Mouse (Mus musculus) hindbrain, embryonic 11.5 days (tissue): ENCODE measurements around the gene Bbs9. TPM values are rescaled to one million over a fixed set of nuclear protein-coding genes. Genes with fewer than 3 reads are reported as not detected.

Experiments used
- ATAC-seq: fragments of 200-750 bp; cut with Nextera tagmentation; 2 replicates; pipeline ENCODE4 v1.8.0; 2017; ENCODE audit warnings: mild to moderate bottlenecking, moderate TSS enrichment, moderate library complexity; ENCODE audit not compliant: low FRiP score
- DNase-seq: peaks from one replicate; pipeline ENCODE4 v3.0.0-alpha.2; 2015; ENCODE audit warnings: low spot score
- H3K27ac ChIP-seq: fragments of 300-500 bp; sonication (generic); 2 replicates; pipeline ENCODE4 v1.5.1; 2014; ENCODE audit warnings: mild to moderate bottlenecking, low read depth, low read length
- H3K27me3 ChIP-seq: fragments of 300-500 bp; sonication (generic); 2 replicates; pipeline ENCODE4 v1.6.1; 2014; ENCODE audit warnings: mild to moderate bottlenecking, low read length, moderate library complexity, mixed read lengths; ENCODE audit not compliant: control insufficient read depth, insufficient read depth
- H3K36me3 ChIP-seq: fragments of 300-500 bp; sonication (generic); 2 replicates; pipeline ENCODE4 v1.6.1; 2014; ENCODE audit warnings: mild to moderate bottlenecking, low read length, moderate library complexity, mixed read lengths; ENCODE audit not compliant: control insufficient read depth, insufficient read depth
- H3K4me1 ChIP-seq: fragments of 300-500 bp; sonication (generic); replicated peaks from 2 replicates; pipeline ENCODE4 v1.6.1; 2014; ENCODE audit warnings: low read length, mixed read lengths; ENCODE audit not compliant: control insufficient read depth, insufficient read depth
- H3K4me2 ChIP-seq: fragments of 300-500 bp; sonication (generic); replicated peaks from 2 replicates; pipeline ENCODE4 v1.6.1; 2014; ENCODE audit warnings: mild to moderate bottlenecking, low read depth, low read length
- H3K4me3 ChIP-seq: fragments of 300-500 bp; sonication (generic); 2 replicates; pipeline ENCODE4 v1.5.1; 2014; ENCODE audit warnings: low read depth, low read length
- H3K9ac ChIP-seq: fragments of 300-500 bp; sonication (generic); 2 replicates; pipeline ENCODE4 v1.6.1; 2014; ENCODE audit warnings: low read depth, low read length
- H3K9me3 ChIP-seq: fragments of 300-500 bp; sonication (generic); 2 replicates; pipeline ENCODE4 v1.6.1; 2016; ENCODE audit warnings: low read length; ENCODE audit not compliant: control insufficient read depth
- WGBS: fragments of 180-500 bp; shearing (Covaris S2); extraction: QIAGEN DNeasy Blood & Tissue Kit; methylation state at CpG from one replicate; pipeline ENCODE4 v1.1.7; 2014; 5-methylcytosine and 5-hydroxymethylcytosine counted together
- polyA plus RNA-seq: library from polyadenylated mRNA; unstranded; fragments of >200 nt; fragmentation: Nextera tagmentation; extraction: Ambion mirVana; gene quantifications from 2 replicates; pipeline ENCODE4 v1.2.1, GENCODE M21; 2014

Bbs9 gene
- polyA plus RNA-seq, 1 experiment from 2014 or later = 16.9 TPM

GRCm38 (mm10) chr9:22788423-22788822, 312.9 kb downstream of the Bbs9 start:
- no peaks in the 10 kb centered on the region for H3K9me3 ChIP-seq
- no peak overlapping the region for H3K4me2 ChIP-seq
- no peaks in the 10 kb centered on the region for H3K4me1 ChIP-seq
- no peaks in the 10 kb centered on the region for H3K36me3 ChIP-seq
- H3K27ac ChIP-seq = no peak overlapping the region
- no peak for ATAC-seq
- DNase-seq = no peak
- H3K4me3 ChIP-seq = no peak overlapping the region
- no peaks in the 10 kb centered on the region for H3K27me3 ChIP-seq
- 92% methylated on average over 4 of the region's 4 CpGs for WGBS
- H3K9ac ChIP-seq = no peak overlapping the region

DNA sequence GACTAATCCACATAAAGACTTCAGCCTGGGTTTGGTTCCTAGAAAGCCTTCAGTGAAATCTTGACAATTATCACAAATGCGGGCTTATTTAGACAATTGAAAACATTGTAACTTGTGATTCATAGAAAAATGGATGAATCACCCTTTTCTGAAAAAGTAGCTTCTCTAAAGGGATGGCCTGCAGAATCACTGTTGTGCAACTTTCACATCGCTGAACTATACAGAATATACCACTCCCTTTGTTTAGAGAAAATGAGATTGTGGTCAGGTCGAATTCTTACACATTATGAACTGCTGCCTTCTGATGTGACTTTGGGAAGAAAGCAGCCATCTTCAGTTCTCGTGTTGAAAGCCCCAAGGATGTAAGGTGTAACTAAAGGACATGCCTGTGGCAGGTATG, 313.3 kb downstream of the Bbs9 start:
- Histone ChIP-seq H3K4me3 (no peak overlapping the region), H3K27ac (no peak overlapping the region), H3K36me3 (no peaks in the 10 kb centered on the region), H3K9me3 (no peaks in the 10 kb centered on the region), H3K4me2 (no peak overlapping the region), H3K9ac (no peak overlapping the region), H3K4me1 (no peaks in the 10 kb centered on the region), H3K27me3 (no peaks in the 10 kb centered on the region)
- DNase-seq (no peak), ATAC-seq (no peak)
- WGBS = 92% methylated on average over 4 of the region's 4 CpGs

- WGBS = 90% methylated on average over 9 of the region's 9 CpGs
- DNase-seq (no peak), ATAC-seq (no peak)
- H3K27ac ChIP-seq = no peak overlapping the region
- no peaks in the 10 kb centered on the region for H3K4me1 ChIP-seq
- no peaks in the 10 kb centered on the region for H3K9me3 ChIP-seq
- H3K4me3 ChIP-seq = no peak overlapping the region
- H3K36me3 ChIP-seq = no peaks in the 10 kb centered on the region
- no peaks in the 10 kb centered on the region for H3K27me3 ChIP-seq
- H3K9ac ChIP-seq = no peak overlapping the region
- no peak overlapping the region for H3K4me2 ChIP-seq
These were observed 314.1 kb downstream of the Bbs9 start for GRCm38 (mm10) chr9:22789380-22790168.

DNA sequence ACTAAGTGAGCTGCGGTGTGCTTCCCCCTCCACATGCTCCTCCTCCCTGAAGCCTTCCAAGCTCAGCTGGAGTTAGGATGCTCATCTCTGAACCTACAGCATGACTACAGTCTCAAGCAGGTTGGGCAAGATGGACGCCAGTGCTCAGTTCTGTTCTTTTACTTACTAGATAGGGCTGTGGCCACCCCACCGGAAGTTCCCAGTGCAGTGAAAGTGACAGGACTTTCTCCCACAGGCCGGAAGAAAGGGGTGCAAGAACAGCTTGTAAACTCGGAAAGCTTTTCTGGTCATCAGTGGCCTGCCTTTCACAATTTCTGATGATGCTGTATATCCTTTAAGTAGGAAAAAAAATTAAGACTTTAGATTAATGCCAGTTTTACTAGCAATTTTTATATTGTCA, 315.7 kb downstream of the Bbs9 start:
- Histone ChIP-seq H3K27ac (no peak overlapping the region), H3K4me1 (no peaks in the 10 kb centered on the region), H3K9me3 (no peaks in the 10 kb centered on the region), H3K27me3 (no peaks in the 10 kb centered on the region), H3K4me2 (no peak overlapping the region), H3K36me3 (no peaks in the 10 kb centered on the region), H3K4me3 (no peak overlapping the region), H3K9ac (no peak overlapping the region)
- WGBS = 88% methylated on average over 5 of the region's 5 CpGs
- no peak for DNase-seq
- ATAC-seq = no peak

GRCm38 (mm10) chr9:22791750-22792149, 316.2 kb downstream of the Bbs9 start:
- 79% methylated on average over 9 of the region's 9 CpGs for WGBS
- ATAC-seq (no peak), DNase-seq (no peak)
- Histone ChIP-seq H3K27me3 (no peaks in the 10 kb centered on the region), H3K4me2 (no peak overlapping the region), H3K9ac (no peak overlapping the region), H3K27ac (no peak overlapping the region), H3K4me3 (no peak overlapping the region), H3K36me3 (no peaks in the 10 kb centered on the region), H3K4me1 (no peaks in the 10 kb centered on the region), H3K9me3 (no peaks in the 10 kb centered on the region)

DNA sequence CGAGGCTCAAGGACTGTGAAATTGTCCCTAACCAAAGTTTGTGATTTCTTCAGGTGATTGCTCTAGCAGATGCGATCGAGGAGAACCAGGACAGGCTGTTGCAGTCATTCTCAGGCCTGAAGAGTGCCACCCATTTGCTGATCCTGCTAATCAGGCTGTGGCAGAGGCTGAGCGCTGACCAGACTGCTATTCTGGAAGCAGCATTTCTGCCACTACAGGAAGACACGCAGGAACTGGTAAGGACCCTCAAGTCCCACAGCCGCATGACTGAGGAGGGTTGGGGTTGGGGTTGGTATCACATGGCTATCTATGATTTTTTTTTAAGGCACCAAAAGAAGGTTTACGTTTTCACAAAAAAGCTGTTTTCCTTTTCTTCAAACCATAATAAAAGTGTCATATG, 318.2 kb downstream of the Bbs9 start:
- no peaks in the 10 kb centered on the region for H3K36me3 ChIP-seq
- no peak overlapping the region for H3K4me2 ChIP-seq
- no peaks in the 10 kb centered on the region for H3K4me1 ChIP-seq
- no peak overlapping the region for H3K27ac ChIP-seq
- no peak overlapping the region for H3K4me3 ChIP-seq
- ATAC-seq = no peak
- WGBS = 75% methylated on average over 7 of the region's 7 CpGs
- no peaks in the 10 kb centered on the region for H3K27me3 ChIP-seq
- DNase-seq = no peak
- H3K9ac ChIP-seq = no peak overlapping the region
- H3K9me3 ChIP-seq = no peaks in the 10 kb centered on the region

- no peaks in the 10 kb centered on the region for H3K36me3 ChIP-seq
- no peak for DNase-seq
- no peak overlapping the region for H3K4me3 ChIP-seq
- no peaks in the 10 kb centered on the region for H3K9me3 ChIP-seq
- H3K27me3 ChIP-seq = no peaks in the 10 kb centered on the region
- WGBS = 51% methylated on average over 7 of the region's 7 CpGs
- no peak overlapping the region for H3K9ac ChIP-seq
- no peaks in the 10 kb centered on the region for H3K4me1 ChIP-seq
- no peak overlapping the region for H3K27ac ChIP-seq
- no peak overlapping the region for H3K4me2 ChIP-seq
- no peak for ATAC-seq
These were observed 325.2 kb downstream of the Bbs9 start for GRCm38 (mm10) chr9:22800675-22801074.

- 88% methylated on average over 1 of the region's 1 CpGs for WGBS
- no peak for ATAC-seq
- H3K27ac ChIP-seq = no peak overlapping the region
- no peaks in the 10 kb centered on the region for H3K36me3 ChIP-seq
- no peaks in the 10 kb centered on the region for H3K27me3 ChIP-seq
- H3K4me1 ChIP-seq = no peaks in the 10 kb centered on the region
- H3K9ac ChIP-seq = no peak overlapping the region
- H3K4me3 ChIP-seq = no peak overlapping the region
- no peak overlapping the region for H3K4me2 ChIP-seq
- DNase-seq = no peak
- no peaks in the 10 kb centered on the region for H3K9me3 ChIP-seq
These were observed 330.5 kb downstream of the Bbs9 start for GRCm38 (mm10) chr9:22805981-22806380.

GRCm38 (mm10) chr9:22806494-22806893, 331.0 kb downstream of the Bbs9 start:
- DNase-seq (no peak), ATAC-seq (no peak)
- Histone ChIP-seq H3K4me3 (no peak overlapping the region), H3K9ac (no peak overlapping the region), H3K4me1 (no peaks in the 10 kb centered on the region), H3K4me2 (no peak overlapping the region), H3K27me3 (no peaks in the 10 kb centered on the region), H3K9me3 (no peaks in the 10 kb centered on the region), H3K27ac (no peak overlapping the region), H3K36me3 (no peaks in the 10 kb centered on the region)
- WGBS = 80% methylated on average over 5 of the region's 5 CpGs
